Mouse (Mus musculus): ENCODE results near the gene B4galnt1. TPM values are rescaled to one million over a fixed set of nuclear protein-coding genes. Genes with fewer than 3 reads are reported as not detected.

B4galnt1 gene
- total and polyA plus RNA-seq, 3 experiments = 1.8 to 9.5 (median 2.0) TPM

DNA sequence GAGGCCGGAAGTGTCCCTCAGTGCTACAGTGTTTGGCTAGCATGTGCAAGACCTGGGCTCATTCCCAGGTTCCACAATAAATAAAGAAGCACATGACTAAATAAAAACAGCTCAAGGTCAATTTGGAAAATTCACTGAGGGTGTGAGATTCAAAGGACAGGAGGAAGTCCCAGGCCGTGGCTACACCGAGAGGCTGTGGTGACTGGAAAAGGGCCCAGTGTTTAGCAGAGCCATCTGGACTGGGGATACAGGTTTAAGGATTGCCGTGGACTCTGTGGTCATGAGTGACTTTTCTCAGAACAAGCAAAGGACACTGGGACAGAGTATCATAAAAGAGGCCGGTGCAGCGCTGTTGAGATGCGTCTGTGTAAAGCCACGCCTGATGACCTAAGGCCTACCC is 48.2 kb downstream of the B4galnt1 start:
- WGBS = 86% methylated on average over 8 of the region's 8 CpGs

DNA sequence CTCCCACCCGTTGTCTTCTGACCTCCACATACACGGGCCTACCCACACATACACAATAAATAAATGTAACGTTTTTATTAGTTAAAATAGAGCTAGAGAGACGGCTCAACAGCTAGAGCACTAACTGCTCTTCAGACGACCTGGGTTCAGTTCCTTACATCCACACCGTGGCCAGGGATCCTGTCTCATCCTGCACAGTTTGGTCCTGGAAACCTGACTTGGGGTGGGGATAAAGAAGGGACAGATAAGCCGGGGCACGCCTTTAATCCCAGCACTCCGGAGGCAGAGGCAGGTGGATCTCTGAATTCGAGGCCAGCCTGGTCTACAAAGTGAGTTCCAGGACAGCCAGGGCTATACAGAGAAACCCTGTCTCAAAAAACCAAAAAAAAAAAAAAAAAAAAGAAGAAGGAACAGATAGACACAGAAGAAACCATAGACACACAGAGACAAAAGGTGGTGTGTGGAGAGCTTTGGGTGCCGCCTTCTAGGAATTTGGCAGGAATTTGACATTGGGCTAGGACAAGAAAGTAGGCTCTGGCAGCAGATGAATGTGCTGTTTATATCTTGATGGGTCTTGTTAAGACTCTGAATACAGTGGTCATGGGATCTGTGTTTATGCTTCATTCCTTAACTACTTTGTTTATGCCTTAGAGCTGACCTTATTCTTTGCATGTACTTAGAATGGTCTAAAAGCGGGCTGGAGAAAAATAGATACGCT is 48.8 kb downstream of the B4galnt1 start:
- intact Hi-C loops (cut with DNase I) = loop anchor here (5.0 kb wide), 1 partner anchor 37 kb away; no protein-coding TSS in a partner anchor
- Histone ChIP-seq H3K4me1 (ENCODE audit: control insufficient read depth, insufficient read depth, low read length) (peaks cover 4% of the 10 kb centered on the region), H3K9ac (ENCODE audit: low read depth, low read length) (no peak overlapping the region), H3K79me2 (replicated peaks; ENCODE audit: control insufficient read depth, insufficient read depth, low read length) (no peaks in the 10 kb centered on the region; the same call in 1 of the 2 replicates), H3K36me3 (ENCODE audit: control insufficient read depth, insufficient read depth, low read length) (no peaks in the 10 kb centered on the region), H3K27me3 (ENCODE audit: control insufficient read depth, insufficient read depth, low read length) (no peaks in the 10 kb centered on the region), H3K4me3 (no peak overlapping the region), H3K27ac (no peak overlapping the region)
- TF ChIP-seq POLR2A (IDR thresholded peaks at IDR 0.05; ENCODE audit: insufficient read depth, low read depth, low read length) (no peak), EP300 (IDR thresholded peaks at IDR 0.05; ENCODE audit: insufficient read depth, low read depth, low read length) (no peak), CTCF (IDR thresholded peaks at IDR 0.05) (no peak)
- no peak for DNase-seq
- WGBS = 81% methylated on average over 13 of the region's 13 CpGs

More for the DNA sequence above, 48.2 kb downstream of the B4galnt1 start:
- H3K27me3 ChIP-seq (ENCODE audit: control insufficient read depth, insufficient read depth, low read length) = no peaks in the 10 kb centered on the region
- DNase-seq = no peak
- H3K27ac ChIP-seq = no peak overlapping the region
- intact Hi-C loops (cut with DNase I) = loop anchor here (5.0 kb wide), 1 partner anchor 36 kb away; no protein-coding TSS in a partner anchor
- H3K4me3 ChIP-seq = no peak overlapping the region
- H3K36me3 ChIP-seq (ENCODE audit: control insufficient read depth, insufficient read depth, low read length) = no peaks in the 10 kb centered on the region
- TF ChIP-seq POLR2A (IDR thresholded peaks at IDR 0.05; ENCODE audit: insufficient read depth, low read depth, low read length) (no peak), CTCF (IDR thresholded peaks at IDR 0.05) (no peak), EP300 (IDR thresholded peaks at IDR 0.05; ENCODE audit: insufficient read depth, low read depth, low read length) (no peak)
- no peak overlapping the region for H3K9ac ChIP-seq (ENCODE audit: low read depth, low read length)
- no peaks in the 10 kb centered on the region; the same call in 1 of the 2 replicates for H3K79me2 ChIP-seq (replicated peaks; ENCODE audit: control insufficient read depth, insufficient read depth, low read length)
- H3K4me1 ChIP-seq (ENCODE audit: control insufficient read depth, insufficient read depth, low read length) = peaks cover 4% of the 10 kb centered on the region

DNA sequence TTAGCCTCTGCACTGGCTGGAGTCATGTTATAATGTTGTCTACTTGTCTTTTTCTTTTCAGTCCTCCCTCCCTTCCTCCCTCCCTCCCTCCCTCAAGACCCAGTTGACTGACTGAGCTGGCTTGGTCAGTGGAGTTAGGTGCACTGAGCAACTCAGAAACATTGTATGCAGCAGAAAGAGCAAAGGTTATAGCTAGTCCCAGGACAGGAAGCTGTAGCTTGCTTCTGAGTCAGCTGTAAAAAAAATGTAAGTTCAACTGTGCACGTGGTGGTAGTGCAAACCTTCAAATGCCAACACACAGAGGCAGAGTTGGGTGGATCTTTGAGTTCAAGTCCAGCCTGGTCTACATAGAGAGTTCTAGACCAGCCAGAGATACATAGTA is 49.4 kb downstream of the B4galnt1 start:
- Histone ChIP-seq H3K4me3 (no peak overlapping the region), H3K4me1 (ENCODE audit: control insufficient read depth, insufficient read depth, low read length) (peaks cover 4% of the 10 kb centered on the region), H3K9ac (ENCODE audit: low read depth, low read length) (no peak overlapping the region), H3K27me3 (ENCODE audit: control insufficient read depth, insufficient read depth, low read length) (no peaks in the 10 kb centered on the region), H3K79me2 (replicated peaks; ENCODE audit: control insufficient read depth, insufficient read depth, low read length) (no peaks in the 10 kb centered on the region; the same call in 1 of the 2 replicates), H3K27ac (no peak overlapping the region), H3K36me3 (ENCODE audit: control insufficient read depth, insufficient read depth, low read length) (no peaks in the 10 kb centered on the region)
- 23% methylated on average over 1 of the region's 1 CpGs for WGBS
- TF ChIP-seq CTCF (IDR thresholded peaks at IDR 0.05) (no peak), EP300 (IDR thresholded peaks at IDR 0.05; ENCODE audit: insufficient read depth, low read depth, low read length) (no peak), POLR2A (IDR thresholded peaks at IDR 0.05; ENCODE audit: insufficient read depth, low read depth, low read length) (no peak)
- no peak for DNase-seq
- intact Hi-C loops (cut with DNase I) = loop anchor here (5.0 kb wide), 1 partner anchor 37 kb away; no protein-coding TSS in a partner anchor

DNA sequence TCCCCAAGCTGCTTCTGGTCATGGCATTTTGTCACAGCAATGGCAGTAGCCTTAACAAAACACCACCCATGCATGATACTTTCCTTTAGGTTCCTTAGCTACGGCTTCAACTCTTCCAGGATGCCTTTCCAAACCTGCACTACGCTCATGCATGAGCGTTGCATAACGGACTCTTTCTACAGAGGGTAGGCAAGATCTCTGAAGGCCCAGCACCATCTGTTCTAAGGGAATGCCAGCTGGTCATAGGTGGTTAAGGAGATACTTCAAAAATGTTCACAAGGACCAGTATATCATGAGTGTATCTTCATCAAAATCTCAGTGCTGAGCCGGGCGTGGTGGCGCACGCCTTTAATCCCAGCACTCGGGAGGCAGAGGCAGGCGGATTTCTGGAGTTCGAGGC is 51.4 kb downstream of the B4galnt1 start:
- Histone ChIP-seq H3K4me3 (no peak overlapping the region), H3K9ac (ENCODE audit: low read depth, low read length) (no peak overlapping the region), H3K36me3 (ENCODE audit: control insufficient read depth, insufficient read depth, low read length) (no peaks in the 10 kb centered on the region), H3K79me2 (replicated peaks; ENCODE audit: control insufficient read depth, insufficient read depth, low read length) (no peaks in the 10 kb centered on the region), H3K27ac (no peak overlapping the region), H3K4me1 (ENCODE audit: control insufficient read depth, insufficient read depth, low read length) (no peaks in the 10 kb centered on the region), H3K27me3 (ENCODE audit: control insufficient read depth, insufficient read depth, low read length) (no peaks in the 10 kb centered on the region)
- TF ChIP-seq CTCF (IDR thresholded peaks at IDR 0.05) (no peak), EP300 (IDR thresholded peaks at IDR 0.05; ENCODE audit: insufficient read depth, low read depth, low read length) (no peak), POLR2A (IDR thresholded peaks at IDR 0.05; ENCODE audit: insufficient read depth, low read depth, low read length) (no peak)
- intact Hi-C loops (cut with DNase I) = no loop called here
- DNase-seq = no peak
- 92% methylated on average over 11 of the region's 11 CpGs for WGBS

DNA sequence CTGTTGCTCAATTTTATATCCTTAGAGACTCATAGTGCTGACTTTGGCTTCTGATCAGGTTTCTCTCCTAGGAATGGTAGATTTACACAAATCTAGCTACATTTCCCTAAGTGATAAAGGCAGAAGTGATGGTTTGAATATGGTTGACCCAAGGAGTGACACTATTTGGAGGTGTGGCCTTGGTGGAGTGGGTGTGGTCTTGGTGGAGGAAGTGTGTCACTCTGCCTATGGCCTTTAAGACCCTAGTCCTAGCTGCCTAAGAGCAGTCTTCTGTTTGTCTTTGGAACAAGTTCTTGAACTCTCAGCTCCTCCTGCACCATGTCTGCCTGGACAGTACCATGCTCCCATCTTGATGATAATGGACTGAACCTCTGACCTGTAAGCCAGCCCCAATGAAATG is 52.2 kb downstream of the B4galnt1 start:
- intact Hi-C loops (cut with DNase I) = no loop called here
- H3K79me2 ChIP-seq (replicated peaks; ENCODE audit: control insufficient read depth, insufficient read depth, low read length) = no peaks in the 10 kb centered on the region
- no peaks in the 10 kb centered on the region for H3K4me1 ChIP-seq (ENCODE audit: control insufficient read depth, insufficient read depth, low read length)
- H3K27me3 ChIP-seq (ENCODE audit: control insufficient read depth, insufficient read depth, low read length) = no peaks in the 10 kb centered on the region
- H3K9ac ChIP-seq (ENCODE audit: low read depth, low read length) = no peak overlapping the region
- TF ChIP-seq CTCF (IDR thresholded peaks at IDR 0.05) (no peak), POLR2A (IDR thresholded peaks at IDR 0.05; ENCODE audit: insufficient read depth, low read depth, low read length) (no peak), EP300 (IDR thresholded peaks at IDR 0.05; ENCODE audit: insufficient read depth, low read depth, low read length) (no peak)
- H3K27ac ChIP-seq = no peak overlapping the region
- no peaks in the 10 kb centered on the region for H3K36me3 ChIP-seq (ENCODE audit: control insufficient read depth, insufficient read depth, low read length)
- no peak for DNase-seq
- no peak overlapping the region for H3K4me3 ChIP-seq

DNA sequence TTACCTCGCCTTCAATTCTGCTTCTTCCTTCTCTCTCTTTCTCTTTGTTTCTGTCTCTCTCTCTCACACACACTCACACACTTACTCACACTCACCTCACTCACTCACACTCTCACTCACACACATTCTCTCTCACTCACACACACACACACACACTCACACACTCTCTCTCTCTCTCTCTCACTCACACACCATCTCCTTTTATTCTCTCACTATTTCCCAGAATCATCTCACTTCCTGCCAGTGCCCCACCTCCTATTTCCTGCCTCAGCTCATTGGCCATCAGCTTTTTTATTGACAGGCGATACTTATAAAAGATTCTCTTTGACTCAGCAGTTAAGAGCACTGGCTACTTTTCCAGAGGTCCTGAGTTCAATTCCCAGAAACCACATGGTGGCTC is 53.3 kb downstream of the B4galnt1 start:
- no peaks in the 10 kb centered on the region for H3K4me1 ChIP-seq (ENCODE audit: control insufficient read depth, insufficient read depth, low read length)
- H3K79me2 ChIP-seq (replicated peaks; ENCODE audit: control insufficient read depth, insufficient read depth, low read length) = no peaks in the 10 kb centered on the region
- 91% methylated on average over 2 of the region's 2 CpGs for WGBS
- no peak for DNase-seq
- no peaks in the 10 kb centered on the region for H3K36me3 ChIP-seq (ENCODE audit: control insufficient read depth, insufficient read depth, low read length)
- no peaks in the 10 kb centered on the region for H3K27me3 ChIP-seq (ENCODE audit: control insufficient read depth, insufficient read depth, low read length)
- no peak overlapping the region for H3K4me3 ChIP-seq
- H3K27ac ChIP-seq = no peak overlapping the region
- no peak overlapping the region for H3K9ac ChIP-seq (ENCODE audit: low read depth, low read length)
- intact Hi-C loops (cut with DNase I) = no loop called here
- TF ChIP-seq CTCF (IDR thresholded peaks at IDR 0.05) = no peak
- no peak for TF ChIP-seq EP300 (IDR thresholded peaks at IDR 0.05; ENCODE audit: insufficient read depth, low read depth, low read length)
- no peak for TF ChIP-seq POLR2A (IDR thresholded peaks at IDR 0.05; ENCODE audit: insufficient read depth, low read depth, low read length)

Other genes with a start within 250 kb of the B4galnt1 start
- 100 to 1,000 TPM in 1 of 2 experiments, 10 to 100 TPM in 1; 82.2 to 108 TPM for gene Ctdsp2, start 186.5 kb upstream of the B4galnt1 start, total RNA-seq (2021)
- gene Ctdsp2, start 186.5 kb upstream of the B4galnt1 start, polyA plus RNA-seq (2012; rRNA removed) = 85.6 and 114 TPM in 2 replicates
- gene Avil, start 164.5 kb upstream of the B4galnt1 start, total RNA-seq (2021) = under 1 TPM; 0.34 to 0.48 TPM
- gene Avil, start 164.5 kb upstream of the B4galnt1 start, polyA plus RNA-seq (2012; rRNA removed) = 0.26 and 0.29 TPM in 2 replicates
- 10 to 100 TPM; 50.8 to 58.7 TPM for gene Tsfm, start 134.4 kb upstream of the B4galnt1 start, total RNA-seq (2021)
- gene Tsfm, start 134.4 kb upstream of the B4galnt1 start, polyA plus RNA-seq (2012; rRNA removed) = 40.0 and 42.4 TPM in 2 replicates
- 1 to 10 TPM; 6.3 to 7.0 TPM for gene Mettl1, start 123.8 kb upstream of the B4galnt1 start, total RNA-seq (2021)
- gene Mettl1, start 123.8 kb upstream of the B4galnt1 start, polyA plus RNA-seq (2012; rRNA removed) = 12.3 and 16.0 TPM in 2 replicates
- gene Eef1akmt3, start 123.7 kb upstream of the B4galnt1 start, total RNA-seq (2021) = not detected
- 0.06 TPM in 2 replicates for gene Eef1akmt3, start 123.7 kb upstream of the B4galnt1 start, polyA plus RNA-seq (2012; rRNA removed)
- gene Cyp27b1, start 117.0 kb upstream of the B4galnt1 start, total RNA-seq (2021) = under 1 TPM in 1 of 2 experiments, not detected in 1; 0.10 TPM
- 0.12 and 0.35 TPM in 2 replicates for gene Cyp27b1, start 117.0 kb upstream of the B4galnt1 start, polyA plus RNA-seq (2012; rRNA removed)
- gene March9, start 105.0 kb upstream of the B4galnt1 start, total RNA-seq (2021) = 1 to 10 TPM; 2.8 to 3.1 TPM
- 2.5 and 2.7 TPM in 2 replicates for gene March9, start 105.0 kb upstream of the B4galnt1 start, polyA plus RNA-seq (2012; rRNA removed)
- gene Cdk4, start 101.7 kb upstream of the B4galnt1 start, total RNA-seq (2021) = 10 to 100 TPM; 77.8 to 83.0 TPM
- gene Cdk4, start 101.7 kb upstream of the B4galnt1 start, polyA plus RNA-seq (2012; rRNA removed) = 110 and 139 TPM in 2 replicates
- 10 to 100 TPM; 39.3 to 51.0 TPM for gene Tspan31, start 95.0 kb upstream of the B4galnt1 start, total RNA-seq (2021)
- 67.6 and 130 TPM in 2 replicates for gene Tspan31, start 95.0 kb upstream of the B4galnt1 start, polyA plus RNA-seq (2012; rRNA removed)
- gene Agap2, start 89.9 kb upstream of the B4galnt1 start, total RNA-seq (2021) = 1 to 10 TPM; 5.0 to 5.5 TPM
- 2.9 and 4.8 TPM in 2 replicates for gene Agap2, start 89.9 kb upstream of the B4galnt1 start, polyA plus RNA-seq (2012; rRNA removed)
- 10 to 100 TPM; 24.4 to 25.1 TPM for gene Os9, start 44.1 kb upstream of the B4galnt1 start, total RNA-seq (2021)
- gene Os9, start 44.1 kb upstream of the B4galnt1 start, polyA plus RNA-seq (2012; rRNA removed) = 25.6 and 26.4 TPM in 2 replicates
- 10 to 100 TPM; 13.2 to 14.7 TPM for gene Slc26a10, start 15.4 kb downstream of the B4galnt1 start, total RNA-seq (2021)
- 40.5 and 68.0 TPM in 2 replicates for gene Slc26a10, start 15.4 kb downstream of the B4galnt1 start, polyA plus RNA-seq (2012; rRNA removed)
- 10 to 100 TPM in 1 of 2 experiments, 1 to 10 TPM in 1; 9.8 to 10.1 TPM for gene Arhgef25, start 24.9 kb downstream of the B4galnt1 start, total RNA-seq (2021)
- gene Arhgef25, start 24.9 kb downstream of the B4galnt1 start, polyA plus RNA-seq (2012; rRNA removed) = 17.4 and 18.2 TPM in 2 replicates
- 10 to 100 TPM; 23.7 to 24.2 TPM for gene Dtx3, start 30.5 kb downstream of the B4galnt1 start, total RNA-seq (2021)
- 92.6 and 102 TPM in 2 replicates for gene Dtx3, start 30.5 kb downstream of the B4galnt1 start, polyA plus RNA-seq (2012; rRNA removed)
- gene Pip4k2c, start 46.4 kb downstream of the B4galnt1 start, total RNA-seq (2021) = 10 to 100 TPM; 25.7 to 28.8 TPM
- gene Pip4k2c, start 46.4 kb downstream of the B4galnt1 start, polyA plus RNA-seq (2012; rRNA removed) = 29.0 and 42.3 TPM in 2 replicates
- gene Kif5a, start 98.1 kb downstream of the B4galnt1 start, total RNA-seq (2021) = under 1 TPM; 0.34 to 0.45 TPM
- 1.3 and 2.2 TPM in 2 replicates for gene Kif5a, start 98.1 kb downstream of the B4galnt1 start, polyA plus RNA-seq (2012; rRNA removed)
- gene Dctn2, start 101.1 kb downstream of the B4galnt1 start, total RNA-seq (2021) = 100 to 1,000 TPM; 123 to 135 TPM
- 139 and 167 TPM in 2 replicates for gene Dctn2, start 101.1 kb downstream of the B4galnt1 start, polyA plus RNA-seq (2012; rRNA removed)
- 10 to 100 TPM; 19.2 to 20.4 TPM for gene Mbd6, start 123.8 kb downstream of the B4galnt1 start, total RNA-seq (2021)
- gene Mbd6, start 123.8 kb downstream of the B4galnt1 start, polyA plus RNA-seq (2012; rRNA removed) = 15.8 and 22.3 TPM in 2 replicates
- gene Mars, start 146.6 kb downstream of the B4galnt1 start, total RNA-seq (2021) = 10 to 100 TPM; 42.6 to 47.7 TPM
- gene Mars, start 146.6 kb downstream of the B4galnt1 start, polyA plus RNA-seq (2012; rRNA removed) = 36.6 and 51.3 TPM in 2 replicates
- gene Arhgap9, start 156.7 kb downstream of the B4galnt1 start, total RNA-seq (2021) = 1 to 10 TPM; 2.3 to 2.4 TPM
- gene Arhgap9, start 156.7 kb downstream of the B4galnt1 start, polyA plus RNA-seq (2012; rRNA removed) = 2.5 and 4.8 TPM in 2 replicates
- under 1 TPM; 0.91 to 0.96 TPM for gene Gli1, start 176.7 kb downstream of the B4galnt1 start, total RNA-seq (2021)
- gene Gli1, start 176.7 kb downstream of the B4galnt1 start, polyA plus RNA-seq (2012; rRNA removed) = 2.4 and 3.2 TPM in 2 replicates
- gene Inhbe, start 189.2 kb downstream of the B4galnt1 start, total RNA-seq (2021) = not detected
- not detected in 2 replicates for gene Inhbe, start 189.2 kb downstream of the B4galnt1 start, polyA plus RNA-seq (2012; rRNA removed)
- not detected for gene Inhbc, start 205.2 kb downstream of the B4galnt1 start, total RNA-seq (2021)
- 0.18 TPM in 1 of 2 replicates, not detected in the other for gene Inhbc, start 205.2 kb downstream of the B4galnt1 start, polyA plus RNA-seq (2012; rRNA removed)
- gene R3hdm2, start 215.1 kb downstream of the B4galnt1 start, total RNA-seq (2021) = 100 to 1,000 TPM; 151 to 171 TPM
- 120 and 154 TPM in 2 replicates for gene R3hdm2, start 215.1 kb downstream of the B4galnt1 start, polyA plus RNA-seq (2012; rRNA removed)